Mouse (Mus musculus): ENCODE data around the gene Eipr1. TPM values are rescaled to one million over a fixed set of nuclear protein-coding genes. Genes with fewer than 3 reads are reported as not detected.

Eipr1 gene
- polyA plus RNA-seq, 1 experiment from 2014 or later: 22.4 TPM

DNA sequence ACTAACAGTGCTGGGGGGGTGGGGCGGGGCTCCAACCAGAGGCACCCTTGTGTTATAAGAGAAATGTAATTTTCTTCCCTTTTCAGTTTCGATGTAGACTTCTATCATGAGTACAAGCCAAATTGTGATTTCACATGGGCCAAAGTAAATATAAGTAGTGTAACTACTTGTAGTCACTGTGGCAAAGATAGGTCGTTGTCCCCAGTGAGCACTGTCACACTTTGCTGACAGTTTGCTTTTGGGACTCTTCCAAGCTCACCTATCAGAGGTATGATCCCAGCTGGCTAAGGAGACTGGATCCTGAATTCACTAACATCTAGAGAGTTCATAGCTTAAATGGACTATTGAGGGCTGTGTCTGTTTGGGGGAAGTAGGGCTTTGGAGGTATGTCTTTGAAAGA, 49.3 kb downstream of the Eipr1 start:
- Histone ChIP-seq H3K9me3 (ENCODE audit: control insufficient read depth, low read length) (no peaks in the 10 kb centered on the region), H3K9ac (ENCODE audit: low read length) (no peak overlapping the region), H3K4me1 (replicated peaks; ENCODE audit: control insufficient read depth, insufficient read depth) (0 out of 2 replicates have a peak, but pooled peaks cover 2% of the 10 kb centered on the region), H3K27ac (replicated peaks) (no peak overlapping the region), H3K4me2 (replicated peaks; ENCODE audit: low read depth) (no peak overlapping the region), H3K4me3 (ENCODE audit: low read depth, low read length) (no peak overlapping the region), H3K27me3 (ENCODE audit: control insufficient read depth, insufficient read depth, low read length) (no peaks in the 10 kb centered on the region), H3K36me3 (ENCODE audit: control insufficient read depth, insufficient read depth, low read length) (no peaks in the 10 kb centered on the region)
- DNase-seq (ENCODE audit: low spot score): no peak
- TF ChIP-seq CTCF (IDR thresholded peaks at IDR 0.05; ENCODE audit: low read depth): no peak
- no peak for TF ChIP-seq EP300 (optimal IDR thresholded peaks at IDR 0.05)
- WGBS: 79% methylated on average over 3 of the region's 3 CpGs
- ATAC-seq (ENCODE audit: low FRiP score, low TSS enrichment): no peak

GRCm38 (mm10) chr12:28801731-28802130, 50.1 kb downstream of the Eipr1 start:
- Histone ChIP-seq H3K27me3 (ENCODE audit: control insufficient read depth, insufficient read depth, low read length) (no peaks in the 10 kb centered on the region), H3K27ac (replicated peaks) (no peak overlapping the region), H3K9me3 (ENCODE audit: control insufficient read depth, low read length) (no peaks in the 10 kb centered on the region), H3K4me2 (replicated peaks; ENCODE audit: low read depth) (no peak overlapping the region), H3K4me1 (replicated peaks; ENCODE audit: control insufficient read depth, insufficient read depth) (0 out of 2 replicates have a peak, but pooled peaks cover 2% of the 10 kb centered on the region), H3K4me3 (ENCODE audit: low read depth, low read length) (no peak overlapping the region), H3K9ac (ENCODE audit: low read length) (no peak overlapping the region), H3K36me3 (ENCODE audit: control insufficient read depth, insufficient read depth, low read length) (no peaks in the 10 kb centered on the region)
- 92% methylated on average over 6 of the region's 6 CpGs for WGBS
- no peak for ATAC-seq (ENCODE audit: low FRiP score, low TSS enrichment)
- DNase-seq (ENCODE audit: low spot score): no peak
- TF ChIP-seq EP300 (optimal IDR thresholded peaks at IDR 0.05) (no peak), CTCF (IDR thresholded peaks at IDR 0.05; ENCODE audit: low read depth) (no peak)

DNA sequence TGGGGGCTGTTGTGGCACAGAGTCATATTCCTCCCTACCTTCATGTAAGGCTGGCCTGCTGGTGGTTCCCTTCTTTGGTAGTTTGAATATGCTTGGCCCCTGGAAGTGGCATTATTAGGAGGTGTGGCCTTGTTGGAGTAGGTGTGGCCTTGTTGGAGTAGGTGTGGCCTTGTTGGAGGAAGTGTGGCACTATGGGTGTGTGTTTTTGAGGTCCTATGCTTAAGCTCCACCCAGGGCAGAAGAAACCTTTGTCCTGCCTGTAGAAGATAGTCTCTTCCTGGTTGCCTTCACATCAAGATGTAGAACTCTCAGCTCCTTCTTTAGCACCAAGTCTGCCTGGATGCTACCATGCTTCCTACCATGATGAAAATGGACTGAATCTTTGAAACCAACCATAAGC, 51.4 kb downstream of the Eipr1 start:
- Histone ChIP-seq H3K27ac (replicated peaks) (no peak overlapping the region), H3K9ac (ENCODE audit: low read length) (no peak overlapping the region), H3K36me3 (ENCODE audit: control insufficient read depth, insufficient read depth, low read length) (no peaks in the 10 kb centered on the region), H3K9me3 (ENCODE audit: control insufficient read depth, low read length) (no peaks in the 10 kb centered on the region), H3K4me1 (replicated peaks; ENCODE audit: control insufficient read depth, insufficient read depth) (0 out of 2 replicates have a peak, but pooled peaks cover 2% of the 10 kb centered on the region), H3K4me3 (ENCODE audit: low read depth, low read length) (no peak overlapping the region), H3K4me2 (replicated peaks; ENCODE audit: low read depth) (no peak overlapping the region), H3K27me3 (ENCODE audit: control insufficient read depth, insufficient read depth, low read length) (no peaks in the 10 kb centered on the region)
- ATAC-seq (ENCODE audit: low FRiP score, low TSS enrichment) (no peak), DNase-seq (ENCODE audit: low spot score) (no peak)
- TF ChIP-seq EP300 (optimal IDR thresholded peaks at IDR 0.05): no peak
- no peak for TF ChIP-seq CTCF (IDR thresholded peaks at IDR 0.05; ENCODE audit: low read depth)

DNA sequence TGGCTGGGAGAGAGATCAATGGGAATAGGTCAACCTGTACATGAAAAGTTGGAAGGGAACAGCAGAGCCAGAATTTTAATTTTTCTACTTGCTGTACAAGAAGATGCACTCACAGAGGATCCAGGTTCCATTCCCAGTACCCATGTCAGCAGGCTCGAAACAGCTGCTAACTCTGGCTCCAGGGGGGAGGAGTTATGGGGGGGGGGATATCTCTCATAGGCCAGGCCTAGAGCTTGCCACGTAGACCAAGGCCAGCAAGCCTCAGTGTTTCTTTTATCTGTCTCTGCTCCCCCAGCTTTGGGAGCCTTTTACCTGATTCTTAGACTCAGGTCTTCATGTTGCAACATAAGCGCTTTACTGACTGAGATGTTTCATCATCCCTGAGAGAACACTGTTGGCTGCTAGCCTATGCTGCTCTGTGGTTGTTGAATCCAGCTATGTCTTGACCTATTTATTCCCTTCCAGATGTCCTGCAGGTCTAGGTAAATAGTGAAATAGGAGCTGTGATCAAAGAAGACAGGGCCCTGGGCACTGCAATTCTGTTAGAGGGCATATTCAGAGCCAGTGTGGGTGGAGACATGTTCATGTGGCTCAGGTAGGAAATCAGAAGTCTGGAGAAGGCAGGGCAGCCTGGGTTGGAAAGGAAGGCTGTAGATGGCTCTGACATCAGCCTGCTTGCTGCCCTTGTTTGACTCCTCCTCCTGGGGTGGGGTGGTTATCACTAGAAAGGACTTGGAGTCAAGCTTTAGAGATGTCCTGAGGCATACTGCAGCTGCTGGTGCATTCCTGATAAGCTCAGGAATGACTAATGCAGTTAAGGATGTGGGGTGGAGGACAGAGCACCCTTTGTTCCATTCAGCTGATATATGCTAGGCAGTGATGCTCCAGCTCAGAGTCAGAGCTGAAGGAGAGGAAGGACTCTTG, 53.2 kb downstream of the Eipr1 start:
- DNase-seq (ENCODE audit: low spot score): peak; percentile 34
- no peak overlapping the region for H3K9ac ChIP-seq (ENCODE audit: low read length)
- WGBS: 57% methylated on average over 3 of the region's 3 CpGs
- no peaks in the 10 kb centered on the region for H3K9me3 ChIP-seq (ENCODE audit: control insufficient read depth, low read length)
- H3K4me3 ChIP-seq (ENCODE audit: low read depth, low read length): no peak overlapping the region
- 0 out of 2 replicates have a peak, but pooled peaks cover 2% of the 10 kb centered on the region for H3K4me1 ChIP-seq (replicated peaks; ENCODE audit: control insufficient read depth, insufficient read depth)
- no peak overlapping the region; the same call in 1 of the 2 replicates for H3K27ac ChIP-seq (replicated peaks)
- no peaks in the 10 kb centered on the region for H3K27me3 ChIP-seq (ENCODE audit: control insufficient read depth, insufficient read depth, low read length)
- peak; percentile 88 for ATAC-seq (ENCODE audit: low FRiP score, low TSS enrichment)
- H3K36me3 ChIP-seq (ENCODE audit: control insufficient read depth, insufficient read depth, low read length): no peaks in the 10 kb centered on the region
- no peak for TF ChIP-seq EP300 (optimal IDR thresholded peaks at IDR 0.05)
- H3K4me2 ChIP-seq (replicated peaks; ENCODE audit: low read depth): no peak overlapping the region

DNA sequence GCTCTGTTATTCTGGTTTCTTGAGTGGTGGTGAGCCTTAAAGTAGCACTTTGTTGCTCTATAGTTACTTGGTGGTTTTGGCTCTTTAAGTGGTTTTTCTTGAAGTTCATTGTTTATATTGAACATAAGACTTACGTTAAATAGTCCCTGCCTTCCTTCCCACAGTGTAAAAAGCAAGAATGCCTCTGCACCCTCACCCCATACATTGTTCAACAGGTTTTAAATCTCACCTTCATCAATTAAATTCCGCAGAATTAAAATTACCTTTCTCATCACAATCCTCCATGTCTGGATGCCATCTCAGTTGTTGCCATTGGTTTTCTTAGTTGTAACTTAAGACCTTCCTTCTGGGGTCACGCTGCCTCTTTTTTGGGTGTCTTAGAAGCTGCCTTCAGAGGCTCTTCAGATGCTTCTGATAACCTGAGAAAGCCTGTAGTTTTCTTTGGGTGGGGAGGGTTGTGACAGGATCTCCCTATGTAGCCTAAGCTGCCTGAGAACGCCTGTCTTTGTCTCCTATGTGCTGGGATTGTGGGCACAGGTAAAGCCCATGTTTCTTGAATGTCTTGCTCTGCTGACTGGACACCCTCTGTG, 57.3 kb downstream of the Eipr1 start:
- no peak for DNase-seq (ENCODE audit: low spot score)
- H3K9ac ChIP-seq (ENCODE audit: low read length): no peak overlapping the region
- no peak overlapping the region for H3K4me3 ChIP-seq (ENCODE audit: low read depth, low read length)
- H3K4me1 ChIP-seq (replicated peaks; ENCODE audit: control insufficient read depth, insufficient read depth): 0 out of 2 replicates have a peak, but pooled peaks cover 2% of the 10 kb centered on the region
- no peak for ATAC-seq (ENCODE audit: low FRiP score, low TSS enrichment)
- H3K27me3 ChIP-seq (ENCODE audit: control insufficient read depth, insufficient read depth, low read length): no peaks in the 10 kb centered on the region
- TF ChIP-seq CTCF (IDR thresholded peaks at IDR 0.05; ENCODE audit: low read depth) (no peak), EP300 (optimal IDR thresholded peaks at IDR 0.05) (no peak)
- no peak overlapping the region for H3K27ac ChIP-seq (replicated peaks)
- H3K36me3 ChIP-seq (ENCODE audit: control insufficient read depth, insufficient read depth, low read length): no peaks in the 10 kb centered on the region
- 67% methylated on average over 4 of the region's 4 CpGs for WGBS
- no peaks in the 10 kb centered on the region for H3K9me3 ChIP-seq (ENCODE audit: control insufficient read depth, low read length)
- no peak overlapping the region for H3K4me2 ChIP-seq (replicated peaks; ENCODE audit: low read depth)
